Mouse (Mus musculus): Measurements from ENCODE around the gene Creb5. TPM values are rescaled to one million over a fixed set of nuclear protein-coding genes. Genes with fewer than 3 reads are reported as not detected.

The Creb5 gene
- polyA plus RNA-seq, 1 experiment from 2014 or later = 3.5 TPM

DNA sequence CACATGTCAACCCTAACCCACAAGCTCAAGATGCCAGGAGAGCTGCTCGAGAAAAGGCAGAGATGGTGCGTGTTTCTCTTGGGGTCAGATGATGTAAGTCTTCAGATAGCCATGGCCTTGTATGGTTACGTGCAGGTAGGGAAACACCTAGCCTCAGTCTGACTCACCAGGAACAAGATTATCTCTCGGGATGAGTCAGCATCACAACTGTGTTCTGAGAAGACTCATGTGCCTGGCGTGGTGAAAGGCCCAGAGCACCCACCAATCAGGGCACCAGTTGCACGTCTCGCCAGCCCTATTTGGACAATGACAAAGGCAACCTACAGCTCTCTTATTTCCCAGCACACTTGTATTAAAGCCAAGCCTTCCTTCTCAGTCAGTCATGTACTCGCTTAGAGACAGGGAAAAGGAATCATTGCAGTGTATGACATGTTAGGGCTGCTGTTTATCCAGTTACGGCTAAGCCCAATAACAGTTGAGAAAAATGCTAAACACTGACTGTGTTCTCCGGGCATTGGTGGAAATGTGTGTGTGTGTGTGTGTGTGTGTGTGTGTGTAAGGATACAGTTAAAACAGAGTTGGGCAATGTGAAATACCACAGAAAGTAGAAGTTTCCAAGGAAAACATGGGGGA lies 210.9 kb downstream of the Creb5 start:
- no peak overlapping the region for H3K9ac ChIP-seq (replicated peaks; ENCODE audit: low read length)
- peaks cover 10% of the 10 kb centered on the region; the same call in 1 of the 2 replicates for H3K4me1 ChIP-seq (ENCODE audit: insufficient read depth, low read length)
- no peak overlapping the region for H3K4me3 ChIP-seq (ENCODE audit: low read length)
- H3K27ac ChIP-seq (ENCODE audit: low read length) = 0 out of 2 replicates have a peak overlapping the region, but pooled peaks have one; percentile 4
- WGBS = 81% methylated on average over 10 of the region's 10 CpGs
- no peak for ATAC-seq (ENCODE audit: low FRiP score, low TSS enrichment)
- no peaks in the 10 kb centered on the region for H3K9me3 ChIP-seq (ENCODE audit: low read length)
- no peaks in the 10 kb centered on the region for H3K27me3 ChIP-seq (ENCODE audit: insufficient read depth, low read length)
- H3K36me3 ChIP-seq (ENCODE audit: insufficient read depth, low read length) = no peaks in the 10 kb centered on the region
- H3K4me2 ChIP-seq (replicated peaks; ENCODE audit: low read depth, low read length) = no peak overlapping the region

DNA sequence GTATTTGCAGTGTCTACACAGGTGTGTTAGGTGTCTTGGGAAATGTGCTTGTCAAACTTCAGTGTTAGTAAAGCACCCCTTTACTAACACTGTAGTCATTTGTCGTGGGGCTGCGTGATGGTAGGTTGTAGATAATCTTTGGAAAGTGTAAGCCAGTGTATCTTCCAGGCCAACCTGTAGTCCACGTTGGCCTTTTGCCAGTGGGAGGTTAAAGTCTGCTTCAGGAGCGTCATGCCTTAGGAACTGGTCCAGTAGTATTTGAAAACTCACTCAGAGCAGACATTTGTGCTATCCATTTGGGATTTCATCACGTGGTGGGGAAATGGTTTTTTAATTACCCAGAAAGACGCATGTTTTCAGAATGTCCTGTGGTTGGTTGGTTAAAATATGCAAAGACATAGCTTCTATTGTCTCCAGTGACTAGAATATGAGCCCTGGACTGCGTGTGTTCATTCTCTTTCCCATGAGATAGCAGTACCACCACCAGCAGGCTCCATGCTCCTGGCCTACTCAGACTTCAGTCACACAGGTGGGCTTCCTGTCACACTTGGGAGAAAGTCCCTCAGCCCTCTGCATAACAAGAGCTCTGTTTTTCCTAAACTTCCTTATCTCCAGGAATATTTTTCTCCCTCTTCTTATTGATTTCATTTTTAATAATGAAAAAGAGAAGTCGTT lies 212.7 kb downstream of the Creb5 start:
- no peaks in the 10 kb centered on the region for H3K36me3 ChIP-seq (ENCODE audit: insufficient read depth, low read length)
- H3K27me3 ChIP-seq (ENCODE audit: insufficient read depth, low read length) = no peaks in the 10 kb centered on the region
- no peak overlapping the region for H3K4me3 ChIP-seq (ENCODE audit: low read length)
- no peak overlapping the region for H3K27ac ChIP-seq (ENCODE audit: low read length)
- peaks cover 10% of the 10 kb centered on the region; the same call in 1 of the 2 replicates for H3K4me1 ChIP-seq (ENCODE audit: insufficient read depth, low read length)
- no peak for ATAC-seq (ENCODE audit: low FRiP score, low TSS enrichment)
- H3K9ac ChIP-seq (replicated peaks; ENCODE audit: low read length) = no peak overlapping the region
- WGBS = 85% methylated on average over 8 of the region's 8 CpGs
- no peak overlapping the region for H3K4me2 ChIP-seq (replicated peaks; ENCODE audit: low read depth, low read length)
- H3K9me3 ChIP-seq (ENCODE audit: low read length) = no peaks in the 10 kb centered on the region

DNA sequence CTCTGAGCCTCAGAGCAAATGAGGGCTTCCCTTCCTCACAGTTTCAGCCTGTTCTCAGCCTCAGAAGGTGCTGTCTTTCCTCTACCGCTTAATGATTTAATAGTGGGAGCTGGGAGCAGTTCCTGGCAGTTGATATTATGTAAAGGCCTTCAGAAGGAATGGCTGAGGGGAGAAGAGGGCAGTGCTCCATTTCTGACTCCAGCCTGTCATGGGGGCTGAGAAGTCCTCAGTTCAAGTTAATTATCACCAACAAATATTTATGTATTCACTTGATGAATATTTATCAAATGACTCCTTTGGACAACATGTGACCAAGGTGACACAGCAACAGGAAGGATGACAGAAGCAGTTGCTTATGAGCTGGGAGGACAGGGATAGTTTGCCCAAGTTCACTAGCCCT lies 214.2 kb downstream of the Creb5 start:
- Histone ChIP-seq H3K27me3 (ENCODE audit: insufficient read depth, low read length) (no peaks in the 10 kb centered on the region), H3K36me3 (ENCODE audit: insufficient read depth, low read length) (no peaks in the 10 kb centered on the region), H3K9ac (replicated peaks; ENCODE audit: low read length) (no peak overlapping the region), H3K9me3 (ENCODE audit: low read length) (no peaks in the 10 kb centered on the region), H3K4me3 (ENCODE audit: low read length) (no peak overlapping the region), H3K27ac (ENCODE audit: low read length) (no peak overlapping the region), H3K4me2 (replicated peaks; ENCODE audit: low read depth, low read length) (no peak overlapping the region), H3K4me1 (ENCODE audit: insufficient read depth, low read length) (peaks cover 7% of the 10 kb centered on the region; the same call in 1 of the 2 replicates)
- WGBS = 58% methylated on average over 1 of the region's 1 CpGs
- no peak for ATAC-seq (ENCODE audit: low FRiP score, low TSS enrichment)

DNA sequence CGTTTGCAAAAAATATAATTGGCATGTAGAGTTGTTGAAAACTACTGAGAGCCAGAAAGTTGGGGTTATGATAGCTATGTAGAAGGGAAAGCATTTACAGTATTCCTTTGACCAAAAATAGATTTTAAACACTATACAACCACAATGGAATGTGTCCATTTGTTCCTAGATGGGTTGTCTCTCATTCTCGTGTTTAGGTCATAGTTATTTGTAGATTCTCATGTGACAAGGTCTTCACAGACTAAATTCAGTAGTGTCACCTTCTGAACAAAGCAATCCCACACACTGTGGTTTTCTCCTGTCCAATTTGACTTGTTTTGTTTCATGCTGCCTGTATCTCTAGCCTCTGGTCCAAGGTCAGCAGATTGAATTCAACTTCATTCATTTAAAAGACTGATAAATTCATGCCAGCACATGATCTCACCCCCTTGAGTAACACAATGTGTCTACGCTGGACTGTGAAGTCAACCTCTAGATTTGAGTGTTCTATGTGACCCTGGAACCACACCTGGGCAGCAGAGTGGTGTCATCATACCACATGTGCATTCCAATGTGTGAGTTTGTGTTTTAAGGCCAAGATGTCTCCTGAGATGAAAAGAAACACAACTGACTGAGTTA lies 220.0 kb downstream of the Creb5 start:
- no peak for ATAC-seq (ENCODE audit: low FRiP score, low TSS enrichment)
- Histone ChIP-seq H3K4me1 (ENCODE audit: insufficient read depth, low read length) (0 out of 2 replicates have a peak, but pooled peaks cover 3% of the 10 kb centered on the region), H3K4me2 (replicated peaks; ENCODE audit: low read depth, low read length) (no peak overlapping the region), H3K27ac (ENCODE audit: low read length) (no peak overlapping the region), H3K36me3 (ENCODE audit: insufficient read depth, low read length) (no peaks in the 10 kb centered on the region), H3K27me3 (ENCODE audit: insufficient read depth, low read length) (no peaks in the 10 kb centered on the region), H3K4me3 (ENCODE audit: low read length) (no peak overlapping the region), H3K9me3 (ENCODE audit: low read length) (no peaks in the 10 kb centered on the region), H3K9ac (replicated peaks; ENCODE audit: low read length) (no peak overlapping the region)
- WGBS = 79% methylated on average over 3 of the region's 3 CpGs

DNA sequence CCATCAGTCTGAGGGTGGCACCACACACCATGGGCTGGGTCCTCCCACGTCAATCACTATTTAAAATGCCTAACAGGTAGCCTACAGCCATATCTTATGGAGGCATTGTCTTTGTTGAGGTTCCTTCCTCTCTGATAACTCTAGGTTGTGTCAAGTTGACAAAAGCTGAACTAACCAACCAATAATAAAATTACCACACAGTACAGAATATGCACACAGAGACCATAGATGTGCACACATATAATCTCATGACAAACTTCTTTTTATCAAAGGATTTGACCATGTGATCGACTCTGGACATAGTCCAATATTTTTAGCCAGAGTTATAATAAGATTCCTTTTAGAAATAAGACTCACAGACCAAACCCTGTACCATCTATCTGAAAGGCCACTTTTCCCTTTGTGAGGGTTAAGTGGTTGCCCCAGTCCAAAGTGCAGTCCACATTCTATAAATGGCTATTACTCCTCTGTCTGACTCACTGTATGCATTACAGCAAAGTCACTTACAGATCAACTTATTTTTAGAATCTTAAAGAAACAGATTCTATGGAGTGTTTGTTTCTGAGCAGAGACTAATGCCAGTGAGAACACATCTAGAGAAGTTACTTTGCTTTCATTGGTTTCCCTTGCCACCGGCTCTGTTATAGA lies 221.9 kb downstream of the Creb5 start:
- Histone ChIP-seq H3K4me2 (replicated peaks; ENCODE audit: low read depth, low read length) (no peak overlapping the region), H3K36me3 (ENCODE audit: insufficient read depth, low read length) (no peaks in the 10 kb centered on the region), H3K9me3 (ENCODE audit: low read length) (no peaks in the 10 kb centered on the region), H3K4me1 (ENCODE audit: insufficient read depth, low read length) (no peaks in the 10 kb centered on the region), H3K4me3 (ENCODE audit: low read length) (no peak overlapping the region), H3K9ac (replicated peaks; ENCODE audit: low read length) (no peak overlapping the region), H3K27ac (ENCODE audit: low read length) (no peak overlapping the region), H3K27me3 (ENCODE audit: insufficient read depth, low read length) (no peaks in the 10 kb centered on the region)
- ATAC-seq (ENCODE audit: low FRiP score, low TSS enrichment) = no peak
- 87% methylated on average over 3 of the region's 3 CpGs for WGBS

DNA sequence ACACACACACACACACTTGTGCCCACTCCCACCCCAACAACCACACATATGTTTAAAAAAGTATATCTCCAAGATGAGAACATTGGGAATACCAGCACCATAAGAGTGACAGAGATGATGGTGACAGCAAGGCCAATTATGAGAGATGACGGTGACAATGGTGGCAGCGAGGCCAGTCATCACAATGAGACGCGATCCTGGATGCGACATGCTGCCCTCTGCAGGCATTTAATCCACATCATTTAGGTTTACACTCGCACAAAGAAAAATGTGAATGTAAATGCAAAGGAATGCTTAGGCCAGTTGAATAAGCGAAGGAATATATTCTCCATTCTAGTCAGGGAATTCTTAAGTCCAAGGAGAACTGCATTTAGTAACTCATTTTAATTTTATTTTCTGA lies 222.9 kb downstream of the Creb5 start:
- H3K27ac ChIP-seq (ENCODE audit: low read length) = no peak overlapping the region
- WGBS = 60% methylated on average over 7 of the region's 7 CpGs
- no peaks in the 10 kb centered on the region for H3K36me3 ChIP-seq (ENCODE audit: insufficient read depth, low read length)
- H3K4me1 ChIP-seq (ENCODE audit: insufficient read depth, low read length) = no peaks in the 10 kb centered on the region
- no peaks in the 10 kb centered on the region for H3K27me3 ChIP-seq (ENCODE audit: insufficient read depth, low read length)
- H3K4me3 ChIP-seq (ENCODE audit: low read length) = no peak overlapping the region
- no peak for ATAC-seq (ENCODE audit: low FRiP score, low TSS enrichment)
- no peak overlapping the region for H3K4me2 ChIP-seq (replicated peaks; ENCODE audit: low read depth, low read length)
- no peak overlapping the region for H3K9ac ChIP-seq (replicated peaks; ENCODE audit: low read length)
- no peaks in the 10 kb centered on the region for H3K9me3 ChIP-seq (ENCODE audit: low read length)

DNA sequence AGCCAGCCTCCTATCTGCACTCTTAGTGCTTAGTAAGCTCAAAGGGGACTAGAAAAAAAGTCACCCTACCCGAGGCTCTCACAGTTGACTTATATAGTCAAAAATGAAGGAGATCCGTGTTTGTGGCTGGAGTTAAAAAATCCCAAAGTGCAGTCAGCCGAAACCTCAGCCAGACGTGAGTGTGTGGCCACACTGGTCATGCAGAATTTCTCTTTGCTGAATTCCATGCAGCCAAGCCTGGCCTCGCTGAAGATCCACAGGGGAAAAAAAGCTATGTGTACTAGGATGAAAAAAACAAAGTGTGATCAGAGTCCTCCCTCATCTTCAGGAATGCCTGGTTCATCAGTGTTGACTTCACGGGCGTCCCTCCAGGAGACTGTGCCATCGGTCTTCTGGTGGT lies 225.2 kb downstream of the Creb5 start:
- no peaks in the 10 kb centered on the region for H3K36me3 ChIP-seq (ENCODE audit: insufficient read depth, low read length)

DNA sequence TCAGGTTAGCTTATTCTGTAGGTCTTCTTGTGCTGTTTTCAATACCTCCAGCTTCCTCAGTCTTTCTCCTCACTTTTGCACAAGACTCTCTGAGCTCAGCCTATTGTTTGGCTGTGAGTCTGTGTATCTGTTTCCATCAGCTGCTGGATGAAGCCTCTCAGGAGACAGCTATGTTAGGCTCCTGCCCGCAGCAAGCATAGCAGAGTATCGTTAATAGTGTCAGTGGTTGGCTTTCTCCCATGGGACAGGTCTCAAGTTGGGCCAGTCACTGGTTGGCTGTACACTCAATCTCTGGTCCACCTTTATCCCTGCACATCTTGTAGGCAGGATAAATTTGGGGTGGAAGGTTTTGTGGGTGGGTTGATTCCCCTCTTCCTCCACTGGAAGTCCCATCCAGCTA lies 226.3 kb downstream of the Creb5 start:
- Histone ChIP-seq H3K27me3 (ENCODE audit: insufficient read depth, low read length) (no peaks in the 10 kb centered on the region), H3K4me3 (ENCODE audit: low read length) (no peak overlapping the region), H3K9ac (replicated peaks; ENCODE audit: low read length) (no peak overlapping the region), H3K9me3 (ENCODE audit: low read length) (no peaks in the 10 kb centered on the region), H3K4me1 (ENCODE audit: insufficient read depth, low read length) (no peaks in the 10 kb centered on the region), H3K27ac (ENCODE audit: low read length) (no peak overlapping the region), H3K4me2 (replicated peaks; ENCODE audit: low read depth, low read length) (no peak overlapping the region), H3K36me3 (ENCODE audit: insufficient read depth, low read length) (no peaks in the 10 kb centered on the region)
- ATAC-seq (ENCODE audit: low FRiP score, low TSS enrichment) = no peak
- WGBS = 97% methylated on average over 2 of the region's 2 CpGs

More for the DNA sequence above, 225.2 kb downstream of the Creb5 start:
- H3K4me2 ChIP-seq (replicated peaks; ENCODE audit: low read depth, low read length) = no peak overlapping the region
- no peak for ATAC-seq (ENCODE audit: low FRiP score, low TSS enrichment)
- H3K4me1 ChIP-seq (ENCODE audit: insufficient read depth, low read length) = no peaks in the 10 kb centered on the region
- no peaks in the 10 kb centered on the region for H3K27me3 ChIP-seq (ENCODE audit: insufficient read depth, low read length)
- no peak overlapping the region for H3K4me3 ChIP-seq (ENCODE audit: low read length)
- H3K27ac ChIP-seq (ENCODE audit: low read length) = no peak overlapping the region
- whole genome bisulfite sequencing = 71% methylated on average over 8 of the region's 8 CpGs
- H3K9me3 ChIP-seq (ENCODE audit: low read length) = no peaks in the 10 kb centered on the region
- H3K9ac ChIP-seq (replicated peaks; ENCODE audit: low read length) = no peak overlapping the region

DNA sequence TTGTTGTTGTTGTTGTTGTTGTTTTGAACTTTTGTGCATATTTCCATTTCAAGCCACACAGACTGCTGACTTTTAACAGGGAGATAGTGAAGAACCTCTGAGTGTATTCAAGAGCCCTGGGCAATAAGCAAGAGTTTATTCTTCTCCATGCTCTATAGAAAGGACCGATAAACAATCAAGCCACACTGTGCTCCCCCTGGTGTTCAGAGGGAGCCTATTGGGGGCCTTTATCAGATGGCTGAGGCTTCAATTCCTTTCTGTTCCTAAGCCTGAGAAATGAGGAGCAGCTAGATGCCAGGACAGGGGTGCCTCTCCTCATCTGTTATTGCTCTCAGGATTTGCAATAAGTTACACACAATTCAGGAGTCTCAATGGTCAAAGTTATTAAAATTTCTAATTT lies 227.8 kb downstream of the Creb5 start:
- Histone ChIP-seq H3K9ac (replicated peaks; ENCODE audit: low read length) (no peak overlapping the region), H3K27me3 (ENCODE audit: insufficient read depth, low read length) (no peaks in the 10 kb centered on the region), H3K27ac (ENCODE audit: low read length) (no peak overlapping the region), H3K36me3 (ENCODE audit: insufficient read depth, low read length) (no peaks in the 10 kb centered on the region), H3K4me1 (ENCODE audit: insufficient read depth, low read length) (no peaks in the 10 kb centered on the region), H3K4me3 (ENCODE audit: low read length) (no peak overlapping the region), H3K9me3 (ENCODE audit: low read length) (no peaks in the 10 kb centered on the region), H3K4me2 (replicated peaks; ENCODE audit: low read depth, low read length) (no peak overlapping the region)
- 54% methylated on average over 1 of the region's 1 CpGs for whole genome bisulfite sequencing
- no peak for ATAC-seq (ENCODE audit: low FRiP score, low TSS enrichment)

Measured in kidney, embryonic 16.5 days (tissue).